Mouse (Mus musculus) retina, postnatal 7 days (tissue): ENCODE measurements at regions not wholly inside any gene's neighbourhood (a gene's known extent, or its start where the extent isn't known, plus 50 kb on each side); places are given as distances from the start of the nearest gene placed in this dataset.
A peak's percentile ranks its signal among the peaks of the same experiment; 100 is the strongest.

Experiments
- DNase-seq: peaks from one replicate; pipeline ENCODE4 v3.0.0-alpha.2; 2012; ENCODE audit warnings: low read depth, low spot score

- DNase-seq: no peak
Measured at GRCm38 (mm10) chr5:15773839-15774238, 59.8 kb upstream of the Speer4c start.

- no peak for DNase-seq
Measured at GRCm38 (mm10) chr5:15774567-15774966, 60.5 kb upstream of the Speer4c start.

- DNase-seq: no peak
Measured at GRCm38 (mm10) chr5:15776106-15776505, 62.0 kb upstream of the Speer4c start.

GRCm38 (mm10) chr5:15803583-15803982, 89.5 kb upstream of the Speer4c start:
- no peak for DNase-seq

- DNase-seq: no peak
Measured at GRCm38 (mm10) chr5:15816864-15817263, 102.8 kb upstream of the Speer4c start.

GRCm38 (mm10) chr5:15817366-15817765, 103.3 kb upstream of the Speer4c start:
- no peak for DNase-seq

GRCm38 (mm10) chr5:15822989-15823388, 108.9 kb upstream of the Speer4c start:
- no peak for DNase-seq

- no peak for DNase-seq
Measured at GRCm38 (mm10) chr5:15831527-15831926, 103.0 kb upstream of the Cacna2d1 start.

GRCm38 (mm10) chr5:15832338-15832737, 102.2 kb upstream of the Cacna2d1 start:
- no peak for DNase-seq

GRCm38 (mm10) chr5:15838108-15838972, 96.2 kb upstream of the Cacna2d1 start:
- peak; percentile 55 for DNase-seq

- no peak for DNase-seq
Measured at GRCm38 (mm10) chr5:15846790-15847189, 87.7 kb upstream of the Cacna2d1 start.

GRCm38 (mm10) chr5:15849520-15849919, 85.0 kb upstream of the Cacna2d1 start:
- no peak for DNase-seq

- no peak for DNase-seq
Measured at GRCm38 (mm10) chr5:15850126-15850801, 84.2 kb upstream of the Cacna2d1 start.

- DNase-seq: no peak
Measured at GRCm38 (mm10) chr5:15854752-15855151, 79.7 kb upstream of the Cacna2d1 start.

- no peak for DNase-seq
Measured at GRCm38 (mm10) chr5:15857034-15857433, 77.5 kb upstream of the Cacna2d1 start.

GRCm38 (mm10) chr5:15874065-15874464, 60.4 kb upstream of the Cacna2d1 start:
- DNase-seq: no peak

- DNase-seq: no peak
Measured at GRCm38 (mm10) chr5:15883004-15883403, 51.5 kb upstream of the Cacna2d1 start.
